Mouse (Mus musculus) midbrain, embryonic 15.5 days (tissue): ENCODE data around the gene C7. TPM values are rescaled to one million over a fixed set of nuclear protein-coding genes. Genes with fewer than 3 reads are reported as not detected.
A peak's percentile ranks its signal among the peaks of the same experiment; 100 is the strongest.
"Not testable (repeated sequence)": the region's sequence is repeated elsewhere in the genome, so short reads cannot be mapped to it uniquely, and the experiment has no call there.

ENCODE experiments used
- ATAC-seq: fragments of 200-750 bp; cut with Nextera tagmentation; replicated peaks from 2 replicates; pipeline ENCODE4 v1.8.0; 2017; ENCODE audit warnings: moderate TSS enrichment
- H3K27ac ChIP-seq: fragments of 300-500 bp; sonication (generic); 2 replicates; pipeline ENCODE4 v1.5.1; 2015; ENCODE audit warnings: mild to moderate bottlenecking, inconsistent platforms
- H3K27me3 ChIP-seq: fragments of 300-500 bp; sonication (generic); replicated peaks from 2 replicates; pipeline ENCODE4 v1.6.1; 2015; ENCODE audit warnings: inconsistent platforms
- H3K36me3 ChIP-seq: fragments of 300-500 bp; sonication (generic); replicated peaks from 2 replicates; pipeline ENCODE4 v1.6.1; 2015; ENCODE audit warnings: inconsistent platforms
- H3K4me1 ChIP-seq: fragments of 300-500 bp; sonication (generic); 2 replicates; pipeline ENCODE4 v1.6.1; 2015; ENCODE audit warnings: inconsistent platforms
- H3K4me2 ChIP-seq: fragments of 300-500 bp; sonication (generic); 2 replicates; pipeline ENCODE4 v1.6.1; 2015; ENCODE audit warnings: inconsistent platforms, mild to moderate bottlenecking, moderate library complexity
- H3K4me3 ChIP-seq: fragments of 300-500 bp; sonication (generic); 2 replicates; pipeline ENCODE4 v1.5.1; 2015; ENCODE audit warnings: mild to moderate bottlenecking, inconsistent platforms
- H3K9ac ChIP-seq: fragments of 300-500 bp; sonication (generic); 2 replicates; pipeline ENCODE4 v1.6.1; 2015; ENCODE audit warnings: mild to moderate bottlenecking, inconsistent platforms
- H3K9me3 ChIP-seq: fragments of 300-500 bp; sonication (generic); 2 replicates; pipeline ENCODE4 v1.6.1; 2016; ENCODE audit warnings: inconsistent platforms
- WGBS: fragments of 180-500 bp; shearing (Covaris S2); methylation state at CpG from one replicate; pipeline ENCODE4 v1.1.7; 2015; ENCODE audit warnings: mixed read lengths; 5-methylcytosine and 5-hydroxymethylcytosine counted together
- polyA plus RNA-seq: library from polyadenylated mRNA; unstranded; fragments of >200 nt; fragmentation: Nextera tagmentation; extraction: Ambion mirVana; gene quantifications from 2 replicates; pipeline ENCODE4 v1.2.1, GENCODE M21; 2015

Gene C7
- polyA plus RNA-seq, 1 experiment from 2014 or later, result 0.12 TPM

GRCm38 (mm10) chr15:5081235-5081634 is 17.7 kb upstream of the C7 start:
- Histone ChIP-seq H3K27me3 (no peaks in the 10 kb centered on the region), H3K9me3 (no peaks in the 10 kb centered on the region), H3K36me3 (no peaks in the 10 kb centered on the region), H3K4me2 (no peak overlapping the region), H3K27ac (no peak overlapping the region), H3K9ac (no peak overlapping the region), H3K4me3 (no peak overlapping the region), H3K4me1 (no peaks in the 10 kb centered on the region)
- ATAC-seq, result no peak
- 92% methylated on average over 1 of the region's 1 CpGs for WGBS

- no peak overlapping the region for H3K27ac ChIP-seq
Observed at GRCm38 (mm10) chr15:5068801-5069518, 5.4 kb upstream of the C7 start.

DNA sequence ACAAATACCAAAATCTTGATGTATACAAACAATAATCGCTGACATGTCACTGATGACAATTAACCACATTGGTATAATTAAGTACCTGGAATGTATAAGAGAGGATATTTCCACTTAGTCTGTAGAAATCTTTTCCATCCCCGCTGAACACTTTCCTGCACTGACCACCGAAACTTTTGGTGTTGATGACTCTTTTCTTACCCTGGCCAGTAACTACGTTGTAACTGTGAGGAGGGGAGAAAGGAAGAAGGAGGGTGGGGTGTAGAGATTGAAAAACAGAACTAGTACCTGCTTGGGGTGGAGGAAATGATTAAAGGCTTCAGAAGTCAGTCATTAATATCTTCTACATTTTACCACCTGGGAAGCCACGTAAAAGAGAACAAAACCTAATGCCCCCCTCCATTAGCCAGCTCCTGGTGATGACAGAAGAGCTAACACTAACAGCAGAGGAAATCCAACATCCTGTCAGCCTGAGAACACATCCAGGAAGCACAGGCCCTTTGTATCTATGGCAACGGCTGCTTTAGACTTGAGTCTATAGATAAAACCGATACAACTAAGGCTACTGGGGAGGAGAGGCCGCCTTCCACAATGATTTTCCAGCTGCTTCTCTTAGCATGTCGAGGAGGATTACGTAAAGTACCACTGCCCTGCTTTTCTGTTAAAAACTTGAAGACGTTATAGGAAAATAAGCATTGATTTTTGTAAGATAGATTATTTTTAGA is 17.8 kb downstream of the C7 start:
- Histone ChIP-seq H3K9me3 (no peaks in the 10 kb centered on the region), H3K4me3 (no peak overlapping the region), H3K27me3 (no peaks in the 10 kb centered on the region), H3K9ac (no peak overlapping the region), H3K4me2 (no peak overlapping the region), H3K4me1 (no peaks in the 10 kb centered on the region; the same call in 1 of the 2 replicates), H3K36me3 (no peaks in the 10 kb centered on the region), H3K27ac (peak overlapping the region; percentile 45; the same call in 1 of the 2 replicates)
- WGBS, result 42% methylated on average over 11 of the region's 11 CpGs
- peak; percentile 97 for ATAC-seq

More at GRCm38 (mm10) chr15:5068801-5069518, 5.4 kb upstream of the C7 start:
- Histone ChIP-seq H3K27me3 (no peaks in the 10 kb centered on the region), H3K4me1 (no peaks in the 10 kb centered on the region), H3K4me2 (no peak overlapping the region), H3K4me3 (no peak overlapping the region), H3K36me3 (no peaks in the 10 kb centered on the region), H3K9ac (no peak overlapping the region), H3K9me3 (no peaks in the 10 kb centered on the region)
- peak; percentile 92 for ATAC-seq
- 60% methylated on average over 15 of the region's 15 CpGs for WGBS

DNA sequence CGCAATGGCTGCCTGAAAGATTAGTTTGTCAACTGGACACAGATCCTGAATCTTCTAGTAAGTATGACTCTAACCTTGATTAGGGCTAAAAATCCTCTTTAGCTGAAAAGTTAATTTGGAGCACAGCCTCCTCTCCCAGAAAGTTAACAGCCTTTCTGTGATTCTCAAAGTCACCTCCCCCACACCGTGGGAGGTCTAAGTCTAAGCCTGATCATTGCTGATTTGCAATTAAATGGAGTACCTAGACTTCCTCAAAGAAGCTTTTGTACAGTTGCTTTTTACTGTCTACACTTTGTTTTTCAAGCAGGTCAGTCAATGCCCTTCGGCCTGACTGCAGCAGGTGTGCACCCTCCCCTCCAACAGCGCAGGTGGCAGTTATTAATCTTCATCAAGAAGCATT is 34.3 kb downstream of the C7 start:
- Histone ChIP-seq H3K36me3 (no peaks in the 10 kb centered on the region), H3K4me1 (no peaks in the 10 kb centered on the region), H3K4me2 (no peak overlapping the region), H3K9me3 (no peaks in the 10 kb centered on the region), H3K27me3 (no peaks in the 10 kb centered on the region), H3K27ac (no peak overlapping the region), H3K4me3 (no peak overlapping the region), H3K9ac (no peak overlapping the region)
- ATAC-seq, result no peak
- WGBS, result 80% methylated on average over 4 of the region's 4 CpGs

- not testable (repeated sequence) for H3K4me3 ChIP-seq, H3K27me3 ChIP-seq, H3K27ac ChIP-seq, H3K4me1 ChIP-seq, H3K36me3 ChIP-seq, H3K4me2 ChIP-seq, H3K9me3 ChIP-seq, H3K9ac ChIP-seq, ATAC-seq
- WGBS, result 90% methylated on average over 14 of the region's 14 CpGs
Observed at GRCm38 (mm10) chr15:5023479-5024265, 39.9 kb downstream of the C7 start.

DNA sequence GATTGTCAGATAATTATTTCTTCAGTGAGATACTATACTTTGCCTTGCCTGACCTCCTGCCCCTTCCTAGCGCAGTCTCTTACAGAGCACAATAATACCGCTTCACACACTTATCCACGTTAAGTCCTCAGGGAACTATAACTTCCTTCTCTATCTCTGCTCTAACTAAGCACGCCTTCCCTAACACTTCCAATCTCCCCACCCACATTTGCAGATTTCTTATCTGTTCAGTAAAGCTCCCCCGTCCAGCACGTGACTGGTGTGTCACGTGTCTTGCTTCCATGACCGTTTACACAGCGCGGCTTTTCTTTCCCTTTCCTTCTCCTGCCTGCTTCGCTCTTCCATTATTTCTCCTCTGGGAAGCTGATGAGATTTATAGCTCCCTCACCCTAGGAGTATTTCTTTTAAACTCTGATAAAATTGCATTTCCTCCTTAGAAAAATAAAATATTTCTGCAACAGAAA is 53.9 kb downstream of the C7 start:
- no peaks in the 10 kb centered on the region for H3K9me3 ChIP-seq
- no peaks in the 10 kb centered on the region for H3K4me1 ChIP-seq
- no peak for ATAC-seq
- no peak overlapping the region for H3K9ac ChIP-seq
- no peaks in the 10 kb centered on the region for H3K36me3 ChIP-seq
- no peaks in the 10 kb centered on the region for H3K27me3 ChIP-seq
- no peak overlapping the region for H3K27ac ChIP-seq
- WGBS, result 88% methylated on average over 11 of the region's 11 CpGs
- no peak overlapping the region for H3K4me3 ChIP-seq
- no peak overlapping the region for H3K4me2 ChIP-seq

- Histone ChIP-seq H3K4me1 (no peaks in the 10 kb centered on the region), H3K9me3 (no peaks in the 10 kb centered on the region), H3K9ac (no peak overlapping the region), H3K4me2 (no peak overlapping the region), H3K36me3 (no peaks in the 10 kb centered on the region), H3K4me3 (no peak overlapping the region), H3K27me3 (no peaks in the 10 kb centered on the region), H3K27ac (no peak overlapping the region)
- WGBS, result 84% methylated on average over 6 of the region's 6 CpGs
- no peak for ATAC-seq
Observed at GRCm38 (mm10) chr15:5003503-5004196, 59.9 kb downstream of the C7 start.

DNA sequence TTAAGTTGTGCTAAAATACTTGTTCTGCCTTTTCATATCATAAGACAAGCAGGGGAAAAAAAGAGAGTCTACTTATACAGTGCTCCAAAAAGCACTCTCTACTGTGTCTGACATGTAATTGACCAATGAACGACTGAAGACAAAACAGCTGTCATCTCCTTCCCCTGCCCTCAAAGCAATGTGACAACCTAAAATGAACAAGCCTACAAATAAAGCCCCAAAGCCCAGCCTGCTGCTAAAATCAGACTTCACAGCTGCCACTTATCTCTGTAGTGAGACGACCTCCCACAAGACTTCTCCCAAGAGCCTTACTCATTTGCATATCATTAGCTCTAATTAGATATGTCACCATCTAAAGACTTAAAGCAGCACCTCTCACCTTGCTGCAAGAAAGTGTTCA is 60.6 kb downstream of the C7 start:
- ATAC-seq, result no peak
- Histone ChIP-seq H3K4me3 (no peak overlapping the region), H3K36me3 (no peaks in the 10 kb centered on the region), H3K4me1 (no peaks in the 10 kb centered on the region), H3K27me3 (no peaks in the 10 kb centered on the region), H3K4me2 (no peak overlapping the region), H3K9me3 (no peaks in the 10 kb centered on the region), H3K27ac (no peak overlapping the region), H3K9ac (no peak overlapping the region)
- WGBS, result 31% methylated on average over 2 of the region's 2 CpGs

- WGBS, result 89% methylated on average over 1 of the region's 1 CpGs
- Histone ChIP-seq H3K4me3 (no peak overlapping the region), H3K4me2 (no peak overlapping the region), H3K9ac (no peak overlapping the region), H3K27me3 (no peaks in the 10 kb centered on the region), H3K36me3 (no peaks in the 10 kb centered on the region), H3K4me1 (no peaks in the 10 kb centered on the region), H3K27ac (no peak overlapping the region), H3K9me3 (no peaks in the 10 kb centered on the region)
- ATAC-seq, result no peak
Observed at GRCm38 (mm10) chr15:4973355-4973754, 90.2 kb downstream of the C7 start.
